Mouse (Mus musculus) ovary, postnatal 36 days (tissue): ENCODE measurements around the gene Ipo13.

Source experiments
- DNase-seq: peaks from one replicate; pipeline ENCODE4 v3.0.0; 2022; ENCODE audit warnings: low spot score, mixed read lengths

Ipo13 gene

DNA sequence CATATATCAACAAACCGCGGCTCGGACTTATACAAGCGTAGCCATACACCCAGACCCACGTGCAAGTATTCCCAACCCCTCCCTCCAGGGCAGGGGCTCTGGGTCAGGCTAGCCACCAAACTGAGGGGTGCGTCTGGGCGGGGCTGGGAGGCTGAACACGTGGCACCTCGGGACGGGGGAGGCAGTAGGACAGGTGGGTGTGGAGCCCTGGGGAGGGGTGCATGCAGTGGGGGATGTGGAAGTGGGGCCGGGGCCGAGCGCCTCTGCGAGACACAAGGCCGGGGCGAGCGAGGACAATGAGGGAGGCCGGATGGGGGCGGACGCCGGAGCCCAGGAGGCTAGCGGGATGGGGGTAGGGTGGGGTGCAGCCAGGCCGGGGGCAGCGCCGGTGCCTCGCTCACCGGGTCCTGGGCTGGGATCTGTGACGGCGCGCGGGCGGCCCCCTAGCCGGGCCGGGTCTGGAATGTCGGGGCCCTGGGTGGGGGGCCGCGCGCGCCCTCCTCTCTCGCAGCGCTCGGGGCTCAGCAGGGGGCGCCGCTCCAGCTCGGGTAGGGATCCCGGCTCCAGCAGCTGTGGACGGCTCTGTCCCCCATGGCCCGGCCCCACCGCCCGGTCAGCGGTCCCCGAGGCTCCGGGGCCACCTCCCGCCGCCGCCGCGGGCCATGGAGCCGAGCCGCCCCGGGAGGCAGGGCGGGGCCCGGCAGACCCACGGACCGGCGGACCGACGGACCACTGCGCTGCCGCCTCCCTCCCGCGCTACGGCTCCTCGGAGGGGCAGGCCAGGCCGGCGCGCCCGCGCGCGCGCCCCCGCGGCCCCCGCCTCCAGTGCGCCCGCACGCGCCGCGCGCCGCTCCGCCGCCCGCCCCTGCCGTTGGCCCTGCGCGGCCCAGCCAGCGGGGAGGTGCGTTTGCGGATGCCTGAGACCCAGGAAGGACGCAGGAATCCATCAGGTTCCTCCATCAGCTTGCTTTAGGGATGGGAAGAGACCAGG lies 31.8 kb downstream of the Ipo13 start, which contains the start of gene B4galt2:
Gene B4galt2 (minus strand): TSS at position 787 of the 991 bp plus-strand sequence.
- DNase-seq = peak; percentile 75

DNA sequence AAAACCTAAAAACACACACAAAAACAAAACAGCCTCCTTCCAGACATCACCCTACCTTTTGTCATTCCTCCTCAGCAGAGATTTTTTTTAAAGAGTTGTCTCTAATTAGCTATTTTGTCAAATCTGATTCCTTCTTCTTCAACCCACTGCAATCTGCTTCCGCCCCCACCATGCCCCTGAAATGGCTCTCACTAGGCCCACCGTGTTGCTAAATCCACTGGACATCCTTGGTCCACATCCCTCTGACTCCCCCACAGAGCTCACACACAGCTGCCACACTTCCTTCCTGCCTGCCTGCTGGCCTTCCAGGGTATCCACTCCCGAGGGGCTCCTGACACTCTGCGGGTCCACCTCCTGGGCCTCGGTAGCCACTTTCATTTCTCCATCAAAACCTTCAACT lies 36.1 kb downstream of the Ipo13 start:
- DNase-seq = no peak

DNA sequence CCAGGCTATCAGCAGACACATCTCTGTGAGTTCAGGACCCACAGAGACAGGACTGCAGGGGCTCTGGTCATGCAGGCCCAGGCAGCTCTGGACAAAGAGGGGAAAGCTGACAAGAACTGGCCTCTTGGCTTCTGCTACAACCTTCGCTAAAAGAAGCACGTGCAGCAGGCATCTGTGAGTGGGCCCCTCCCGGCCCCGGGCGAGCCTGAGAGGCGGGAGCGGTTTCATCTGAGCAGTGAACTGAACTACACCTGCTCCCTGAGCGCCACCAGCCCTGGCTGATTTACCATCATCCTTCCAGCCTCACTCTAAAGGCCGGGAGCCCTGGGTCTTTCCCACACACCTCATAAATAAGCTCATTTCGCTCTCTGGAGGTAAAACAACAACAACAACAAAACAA lies 36.5 kb downstream of the Ipo13 start:
- DNase-seq = no peak

DNA sequence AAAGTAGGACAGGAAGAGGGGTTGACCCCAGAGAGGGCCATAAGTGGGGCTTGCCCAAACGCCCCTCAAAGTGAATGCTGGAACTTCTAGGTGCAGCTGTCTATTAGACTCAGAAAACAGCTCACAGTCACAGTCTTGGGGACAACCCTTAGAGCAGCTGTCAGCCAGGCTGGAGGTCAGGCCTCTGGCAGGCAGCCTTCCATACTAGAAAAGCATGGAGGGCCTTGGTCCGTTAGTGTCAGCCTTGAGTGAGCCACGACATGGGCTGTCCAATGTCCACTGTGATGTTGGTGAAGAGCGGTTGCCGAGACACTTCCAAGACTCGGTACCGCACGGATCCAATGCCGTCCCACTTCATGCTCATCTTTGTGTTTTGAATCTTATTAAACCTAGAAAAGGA lies 41.2 kb downstream of the Ipo13 start:
- no peak for DNase-seq

GRCm38 (mm10) chr4:117872471-117872886 lies 42.3 kb downstream of the Ipo13 start, which contains the start of gene Ccdc24:
Gene Ccdc24 (minus strand): TSS chr4:117872557.
- peak; percentile 32 for DNase-seq

DNA sequence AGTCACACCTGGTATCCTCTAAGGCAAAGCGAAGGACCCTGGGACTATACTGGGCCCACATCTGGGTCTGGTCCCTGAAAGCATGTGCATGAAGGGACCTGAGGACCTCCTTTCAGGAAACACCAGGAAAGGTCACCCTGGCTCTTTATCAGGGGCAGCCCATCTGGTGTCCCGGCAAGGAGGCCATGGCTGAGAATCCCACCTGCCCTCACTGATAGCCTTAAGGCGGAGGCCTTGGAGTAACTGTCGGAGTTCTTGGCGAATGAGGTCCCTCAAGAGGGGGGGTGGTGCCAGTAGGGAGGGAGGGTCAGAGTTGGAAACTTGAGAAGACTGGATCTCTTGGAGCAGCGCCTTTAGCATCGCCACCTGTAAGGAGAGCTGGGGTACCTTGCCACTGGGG lies 43.0 kb downstream of the Ipo13 start:
- DNase-seq = no peak

- DNase-seq = no peak
Observed at GRCm38 (mm10) chr4:117870437-117870836, 44.4 kb downstream of the Ipo13 start.

GRCm38 (mm10) chr4:117869317-117869716 lies 45.5 kb downstream of the Ipo13 start:
- DNase-seq = no peak

DNA sequence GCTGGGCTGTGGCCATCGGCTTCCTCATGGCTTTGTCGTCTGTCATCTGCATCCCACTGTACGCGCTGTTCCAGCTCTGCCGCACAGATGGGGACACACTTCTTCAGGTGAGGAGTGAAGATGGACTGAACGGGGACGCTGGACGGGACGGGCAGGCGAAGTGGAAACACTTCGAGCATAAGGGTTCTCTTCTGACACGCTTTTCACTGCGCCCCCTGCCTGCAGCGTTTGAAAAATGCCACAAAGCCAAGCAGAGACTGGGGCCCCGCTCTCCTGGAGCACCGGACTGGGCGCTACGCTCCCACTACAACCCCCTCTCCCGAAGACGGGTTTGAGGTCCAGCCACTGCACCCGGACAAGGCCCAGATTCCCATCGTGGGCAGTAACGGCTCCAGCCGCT lies 47.0 kb downstream of the Ipo13 start:
- peak; percentile 67 for DNase-seq

GRCm38 (mm10) chr4:117867000-117867399 lies 47.8 kb downstream of the Ipo13 start:
- no peak for DNase-seq

- DNase-seq = peak; percentile 87
Observed at GRCm38 (mm10) chr4:117866083-117866482, 48.7 kb downstream of the Ipo13 start.

DNA sequence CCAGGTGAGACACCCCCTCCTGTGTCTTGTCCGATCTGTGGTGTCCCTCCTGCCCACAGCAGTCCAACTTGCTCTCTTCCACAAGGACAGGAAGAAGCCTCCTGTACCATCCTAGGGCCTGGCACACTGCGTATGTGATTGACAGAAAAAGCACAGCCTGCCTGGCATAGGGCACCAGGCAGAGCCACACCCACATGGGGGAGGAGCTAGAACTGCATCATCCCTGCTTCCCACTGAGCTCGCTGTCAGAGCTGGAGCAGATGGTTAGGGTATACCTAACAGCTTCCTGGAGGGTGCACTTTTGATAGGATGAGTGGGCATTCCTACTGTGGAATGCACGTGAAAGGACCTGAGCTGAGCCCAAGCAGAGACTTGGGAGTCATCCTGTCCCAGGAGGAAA lies 52.0 kb downstream of the Ipo13 start:
- DNase-seq = no peak

GRCm38 (mm10) chr4:117860570-117860969 lies 54.2 kb downstream of the Ipo13 start:
- DNase-seq = no peak

- DNase-seq = peak; percentile 74
Observed at GRCm38 (mm10) chr4:117858794-117859193, 56.0 kb downstream of the Ipo13 start.

DNA sequence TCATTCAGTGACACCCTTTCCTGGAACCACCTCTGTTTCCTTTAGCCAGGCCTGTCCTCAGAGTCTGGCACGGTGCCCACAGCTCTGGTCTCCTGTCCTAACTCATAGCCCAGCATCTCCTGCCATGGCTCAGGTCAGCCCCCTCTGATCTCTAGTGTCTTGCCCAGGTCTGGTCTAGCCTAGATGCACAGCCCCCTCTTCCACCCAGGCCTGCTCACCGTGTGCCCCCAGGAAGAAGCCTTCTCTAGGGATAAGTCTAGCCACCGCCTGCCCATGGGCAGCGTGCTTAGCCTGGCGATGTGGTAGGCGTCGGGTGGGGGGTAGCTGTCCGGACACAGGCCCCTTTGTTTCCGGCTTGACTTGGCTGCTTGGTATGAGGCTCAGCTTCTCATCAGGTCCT lies 59.7 kb downstream of the Ipo13 start:
- DNase-seq = no peak

- no peak for DNase-seq
Observed at GRCm38 (mm10) chr4:117852152-117852868, 62.5 kb downstream of the Ipo13 start.

GRCm38 (mm10) chr4:117850871-117851270 lies 63.9 kb downstream of the Ipo13 start:
- no peak for DNase-seq

GRCm38 (mm10) chr4:117850176-117850575 lies 64.6 kb downstream of the Ipo13 start:
- no peak for DNase-seq

GRCm38 (mm10) chr4:117849506-117849905 lies 65.3 kb downstream of the Ipo13 start:
- DNase-seq = no peak

DNA sequence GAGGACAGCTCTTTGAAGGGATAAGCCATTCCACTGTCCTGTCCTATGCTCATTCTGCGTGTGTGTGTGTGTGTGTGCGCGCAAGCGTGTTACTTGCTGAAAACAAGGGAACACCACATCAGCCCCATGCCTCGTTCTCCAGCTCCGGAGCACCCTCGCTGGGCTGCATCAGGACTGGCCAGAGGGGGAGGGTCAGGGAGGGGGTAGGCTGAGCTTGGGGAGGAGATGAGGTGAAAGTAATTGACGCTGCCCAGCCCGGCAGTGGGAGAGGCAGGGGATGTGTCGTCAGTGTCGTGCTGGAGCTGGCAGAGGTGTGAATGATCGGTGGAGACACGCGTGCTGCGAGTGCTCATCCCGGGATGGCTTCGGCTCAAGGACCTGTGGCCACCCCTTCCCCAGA lies 65.7 kb downstream of the Ipo13 start:
- DNase-seq = no peak

DNA sequence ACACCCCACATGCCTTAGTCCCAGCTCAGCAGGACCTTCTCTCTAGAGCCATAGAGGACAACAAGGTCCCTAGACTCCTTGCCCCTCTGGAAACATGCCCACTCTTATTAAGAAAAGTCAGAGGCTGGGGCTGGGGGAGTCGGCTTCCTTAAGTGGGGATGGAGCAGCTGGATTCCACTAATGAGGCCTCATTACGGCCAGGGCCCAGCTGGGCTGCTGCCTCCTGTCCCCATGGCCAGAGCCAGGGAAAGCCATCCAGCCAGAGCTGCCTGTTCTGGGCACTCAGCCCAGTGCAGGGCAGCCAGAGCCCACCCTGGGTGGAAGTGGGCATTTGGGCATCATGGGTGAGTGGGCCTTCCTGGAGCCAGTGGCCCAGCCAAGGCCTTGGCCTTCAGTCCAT lies 67.8 kb downstream of the Ipo13 start:
- DNase-seq = no peak

- DNase-seq = no peak
Observed at GRCm38 (mm10) chr4:117846261-117846660, 68.5 kb downstream of the Ipo13 start.

DNA sequence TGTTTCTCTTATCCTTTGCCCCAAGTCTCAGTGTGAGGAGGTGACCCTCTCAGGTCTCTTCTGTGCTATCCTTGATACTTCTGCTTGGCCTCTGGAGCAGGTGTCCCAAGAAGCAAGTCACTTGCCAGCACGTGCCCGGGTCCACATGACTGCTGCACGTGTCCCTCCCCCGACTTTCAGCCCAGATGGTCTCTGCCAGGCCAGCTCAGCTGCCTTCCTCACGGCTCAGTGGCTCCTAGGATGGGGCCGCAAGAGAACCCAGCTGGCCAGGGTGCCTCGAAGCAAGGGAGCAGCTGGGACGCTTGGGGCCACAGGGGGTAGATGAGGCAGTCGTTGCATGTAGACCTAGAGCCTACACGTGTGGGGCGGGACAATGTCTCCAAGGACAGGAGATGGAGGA lies 69.5 kb downstream of the Ipo13 start:
- no peak for DNase-seq
